ENCODE assay signal across 1 mouse cellular context in the genomic region with DNA sequence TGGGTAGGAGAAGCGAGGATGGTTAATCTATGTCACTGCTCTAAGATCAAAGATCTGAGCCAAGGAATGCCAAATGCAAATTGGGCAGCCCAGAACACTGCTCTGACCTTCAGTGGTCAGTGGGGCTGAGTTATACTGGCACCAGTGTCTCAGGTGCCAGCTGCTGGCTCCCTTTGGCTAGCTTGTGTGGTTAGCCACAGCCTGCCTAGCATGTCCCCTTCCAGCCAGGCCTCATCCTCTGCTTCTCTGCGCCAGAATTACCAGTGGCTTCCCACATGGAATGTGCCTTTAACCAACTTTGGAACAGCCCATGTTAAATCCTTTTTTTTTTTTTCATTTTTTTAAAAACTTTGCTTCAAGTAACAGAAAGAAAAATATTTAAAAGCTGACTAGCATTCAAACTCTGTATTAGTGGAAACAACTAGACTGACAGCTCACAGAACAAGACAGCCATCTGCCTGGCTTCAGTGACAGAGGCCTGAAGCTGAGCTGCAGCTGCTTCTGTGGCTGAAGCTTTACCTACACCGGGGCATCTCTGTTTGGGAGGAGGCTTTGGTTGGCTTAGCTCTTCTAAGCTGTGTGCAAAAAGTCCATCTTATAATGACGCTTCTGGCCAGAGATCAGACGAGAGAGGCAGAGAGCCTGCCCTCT.
TF ChIP-seq lines count a peak whose summit lies in the region.

No protein-coding gene starts in this region.

TF ChIP-seq in CH12.LX, 34 proteins besides CTCF, POLR2A, EP300 and RAD21 (continued from another document):
- TF ChIP-seq BHLHE40 (IDR thresholded peaks at IDR 0.05; ENCODE audit: low read depth, low read length) (peak; percentile 36; the same call in 1 of the 2 replicates), TCF12 (IDR thresholded peaks at IDR 0.05; ENCODE audit: low read depth, low read length) (0 out of 2 replicates have a peak, but pooled peaks have one; percentile 37), PAX5 (IDR thresholded peaks at IDR 0.05; ENCODE audit: low read length) (no peak), TBP (conservative IDR thresholded peaks at IDR 0.05; ENCODE audit: low read depth, low read length) (no peak), E2F4 (IDR thresholded peaks at IDR 0.05; ENCODE audit: insufficient replicate concordance, low read depth, low read length) (no peak), CHD2 (IDR thresholded peaks at IDR 0.05; ENCODE audit: low read length) (no peak), MAX (IDR thresholded peaks at IDR 0.05; ENCODE audit: low read length) (no peak), KAT2A (IDR thresholded peaks at IDR 0.05; ENCODE audit: insufficient replicate concordance, low read length) (no peak), MYC (IDR thresholded peaks at IDR 0.05; ENCODE audit: low read depth, low read length) (no peak), POLR2AphosphoS2 (IDR thresholded peaks at IDR 0.05; ENCODE audit: low read depth, low read length) (no peak), IRF4 (IDR thresholded peaks at IDR 0.05; ENCODE audit: low read depth, low read length) (no peak), JUN (IDR thresholded peaks at IDR 0.05; ENCODE audit: insufficient read depth, low read depth, low read length) (no peak), ZNF384 (IDR thresholded peaks at IDR 0.05; ENCODE audit: low read depth, low read length) (no peak), ELF1 (IDR thresholded peaks at IDR 0.05; ENCODE audit: low read depth, low read length) (no peak)
